Mouse (Mus musculus) megakaryocyte, embryonic 14.5 days (primary cell): ENCODE data around the gene Cluh. TPM values are rescaled to one million over a fixed set of nuclear protein-coding genes. Genes with fewer than 3 reads are reported as not detected.

Source experiments
- H3K27me3 ChIP-seq: replicated peaks from 2 replicates; pipeline ENCODE3; 2012; ENCODE audit warnings: inconsistent platforms
- H3K36me3 ChIP-seq: replicated peaks from 2 replicates; pipeline ENCODE3; 2012; ENCODE audit warnings: low read length, inconsistent platforms, mixed read lengths
- H3K4me1 ChIP-seq: 2 replicates; pipeline ENCODE4 v1.6.1; 2012; ENCODE audit warnings: inconsistent platforms
- H3K4me3 ChIP-seq: replicated peaks from 2 replicates; pipeline ENCODE3; 2012; ENCODE audit warnings: moderate library complexity, mild to moderate bottlenecking, inconsistent platforms
- H3K9me3 ChIP-seq: 2 replicates; pipeline ENCODE4 v1.6.1; 2012; ENCODE audit warnings: inconsistent platforms
- FLI1 ChIP-seq: IDR thresholded peaks from 2 replicates; pipeline ENCODE4 v1.6.1; 2012; ENCODE audit warnings: low read length, inconsistent platforms, mixed read lengths
- GATA1 ChIP-seq: IDR thresholded peaks from 3 replicates; pipeline ENCODE4 v1.6.1; 2012; ENCODE audit warnings: mixed read lengths, low read length, inconsistent platforms, borderline replicate concordance
- polyA plus RNA-seq: library from polyadenylated mRNA; stranded (reverse); fragments of >175 nt; gene quantifications from 2 replicates; pipeline ENCODE4 v1.2.3, GENCODE M21; 2012; ENCODE audit warnings: low replicate concordance; ENCODE audit not compliant: insufficient read depth

Gene Cluh
- polyA plus RNA-seq, 1 experiment = 8.3 TPM

- H3K36me3 ChIP-seq = peaks cover 100% of the 10 kb centered on the region
- no peak for TF ChIP-seq GATA1
- no peak for TF ChIP-seq FLI1
- H3K4me3 ChIP-seq = no peak overlapping the region
- peaks cover 50% of the 10 kb centered on the region for H3K4me1 ChIP-seq
- no peaks in the 10 kb centered on the region for H3K27me3 ChIP-seq
- H3K9me3 ChIP-seq = no peaks in the 10 kb centered on the region
Observed at GRCm38 (mm10) chr11:74664279-74664678, 15.0 kb downstream of the Cluh start.

- Histone ChIP-seq H3K9me3 (no peaks in the 10 kb centered on the region), H3K36me3 (peaks cover 100% of the 10 kb centered on the region)
- no peak for TF ChIP-seq FLI1
- no peak for TF ChIP-seq GATA1
Observed at GRCm38 (mm10) chr11:74664906-74665305, 15.6 kb downstream of the Cluh start.

GRCm38 (mm10) chr11:74665631-74666283, 16.5 kb downstream of the Cluh start:
- TF ChIP-seq GATA1 (no peak), FLI1 (no peak)
- H3K4me1 ChIP-seq = peaks cover 57% of the 10 kb centered on the region
- H3K4me3 ChIP-seq = no peak overlapping the region
- peaks cover 100% of the 10 kb centered on the region for H3K36me3 ChIP-seq
- no peaks in the 10 kb centered on the region for H3K9me3 ChIP-seq
- no peaks in the 10 kb centered on the region for H3K27me3 ChIP-seq

More at GRCm38 (mm10) chr11:74664906-74665305, 15.6 kb downstream of the Cluh start:
- Histone ChIP-seq H3K4me1 (peaks cover 50% of the 10 kb centered on the region), H3K27me3 (no peaks in the 10 kb centered on the region), H3K4me3 (peak overlapping the region; percentile 62)

- Histone ChIP-seq H3K9me3 (no peaks in the 10 kb centered on the region), H3K36me3 (peaks cover 99% of the 10 kb centered on the region), H3K27me3 (no peaks in the 10 kb centered on the region), H3K4me3 (no peak overlapping the region), H3K4me1 (peaks cover 56% of the 10 kb centered on the region)
- TF ChIP-seq FLI1 (no peak), GATA1 (no peak)
Observed at GRCm38 (mm10) chr11:74666284-74666652, 17.0 kb downstream of the Cluh start.

GRCm38 (mm10) chr11:74666776-74667581, 17.7 kb downstream of the Cluh start:
- no peaks in the 10 kb centered on the region for H3K9me3 ChIP-seq
- H3K36me3 ChIP-seq = peaks cover 99% of the 10 kb centered on the region
- no peaks in the 10 kb centered on the region for H3K27me3 ChIP-seq
- TF ChIP-seq GATA1 = no peak
- TF ChIP-seq FLI1 = no peak
- H3K4me3 ChIP-seq = peak overlapping the region; percentile 8
- H3K4me1 ChIP-seq = peaks cover 56% of the 10 kb centered on the region

GRCm38 (mm10) chr11:74667582-74668010, 18.3 kb downstream of the Cluh start:
- Histone ChIP-seq H3K4me3 (no peak overlapping the region), H3K9me3 (no peaks in the 10 kb centered on the region), H3K36me3 (peaks cover 98% of the 10 kb centered on the region), H3K4me1 (peaks cover 56% of the 10 kb centered on the region), H3K27me3 (no peaks in the 10 kb centered on the region)
- TF ChIP-seq GATA1 (no peak), FLI1 (no peak)

- TF ChIP-seq FLI1 (no peak), GATA1 (no peak)
- peaks cover 56% of the 10 kb centered on the region for H3K4me1 ChIP-seq
- no peaks in the 10 kb centered on the region for H3K27me3 ChIP-seq
- no peak overlapping the region for H3K4me3 ChIP-seq
- peaks cover 97% of the 10 kb centered on the region for H3K36me3 ChIP-seq
- H3K9me3 ChIP-seq = no peaks in the 10 kb centered on the region
Observed at GRCm38 (mm10) chr11:74668466-74668865, 19.2 kb downstream of the Cluh start.

GRCm38 (mm10) chr11:74668971-74669370, 19.7 kb downstream of the Cluh start:
- no peak for TF ChIP-seq FLI1
- no peak for TF ChIP-seq GATA1
- peaks cover 56% of the 10 kb centered on the region for H3K4me1 ChIP-seq
- no peaks in the 10 kb centered on the region for H3K27me3 ChIP-seq
- no peaks in the 10 kb centered on the region for H3K9me3 ChIP-seq
- no peak overlapping the region for H3K4me3 ChIP-seq
- H3K36me3 ChIP-seq = peaks cover 97% of the 10 kb centered on the region

GRCm38 (mm10) chr11:74670151-74670550, 20.9 kb downstream of the Cluh start:
- peaks cover 97% of the 10 kb centered on the region for H3K36me3 ChIP-seq
- no peaks in the 10 kb centered on the region for H3K9me3 ChIP-seq
- peaks cover 56% of the 10 kb centered on the region for H3K4me1 ChIP-seq
- no peaks in the 10 kb centered on the region for H3K27me3 ChIP-seq
- no peak overlapping the region for H3K4me3 ChIP-seq
- TF ChIP-seq GATA1 = no peak
- TF ChIP-seq FLI1 = no peak

- peaks cover 53% of the 10 kb centered on the region for H3K4me1 ChIP-seq
- peaks cover 96% of the 10 kb centered on the region for H3K36me3 ChIP-seq
- TF ChIP-seq FLI1 (no peak), GATA1 (no peak)
- H3K9me3 ChIP-seq = no peaks in the 10 kb centered on the region
- no peaks in the 10 kb centered on the region for H3K27me3 ChIP-seq
- H3K4me3 ChIP-seq = no peak overlapping the region
Observed at GRCm38 (mm10) chr11:74671013-74671412, 21.7 kb downstream of the Cluh start.
